10 mouse cellular contexts compared by ENCODE assay signal in genomic region chr3:58785863-58786262, GRCm38 (mm10). TPM values are rescaled to one million over a fixed set of nuclear protein-coding genes. Genes with fewer than 3 reads are reported as not detected.
A peak's percentile ranks its signal among the peaks of the same experiment; 100 is the strongest.
DNase-seq lines count a peak whose midpoint lies in the region; ATAC-seq lines count a peak whose summit lies in the region.
"Had no signal": no experiment of that assay in that cellular context is flagged by ENCODE, and none has a peak within 500 bp of the region (broad histone marks: within the 10 kb centered on the region; RNA-seq: fewer than 3 reads in every experiment).

No protein-coding gene starts in this region.

- peak; percentile 74 for ATAC-seq in frontal cortex, adult (ENCODE audit: low TSS enrichment)
- ATAC-seq in hindbrain, embryonic 15.5 days (ENCODE audit: low FRiP score, low read depth), result peak; percentile 53; the same call in 1 of the 2 replicates
- ATAC-seq in midbrain, embryonic 12.5 days (ENCODE audit: low FRiP score, low read depth), result peak; percentile 39

- peak; percentile 46 for DNase-seq in urinary bladder, postnatal 14 days (ENCODE audit: low spot score)
- no peak for DNase-seq in urinary bladder, postnatal 4 days (ENCODE audit: low spot score in 2 of 2)
- peak; percentile 82 to 86 for DNase-seq in cerebellum, adult 18-20 months
- DNase-seq in left cerebral cortex, postnatal 25 days (ENCODE audit: low spot score in 2 of 2), result peak; percentile 69 to 93
- peak; percentile 72 for DNase-seq in telencephalon, adult 2 months (ENCODE audit: low read depth, low spot score)

- no peaks in the 10 kb centered on the region for H3K4me1 ChIP-seq in hindbrain, embryonic 15.5 days (replicated peaks)
- no peaks in the 10 kb centered on the region for H3K4me1 ChIP-seq in midbrain, embryonic 12.5 days
- H3K4me1 ChIP-seq: embryonic facial prominence, embryonic 12.5 days had no signal

- H3K27me3 ChIP-seq in hindbrain, embryonic 15.5 days, result no peaks in the 10 kb centered on the region
- peaks cover 14% of the 10 kb centered on the region for H3K27me3 ChIP-seq in midbrain, embryonic 12.5 days
- H3K27me3 ChIP-seq: embryonic facial prominence, embryonic 12.5 days had no signal

- H3K9ac ChIP-seq in hindbrain, embryonic 15.5 days, result no peak overlapping the region
- H3K9ac ChIP-seq in midbrain, embryonic 12.5 days (replicated peaks), result no peak overlapping the region
- H3K9ac ChIP-seq: embryonic facial prominence, embryonic 12.5 days had no signal

- intact Hi-C loops in left cerebral cortex, postnatal 25 days (cut with DNase I), result loop anchor here (1.0 to 5.0 kb wide), 6 partner anchors 59 to 276 kb away; partner anchors contain the start of gene Selenot

- H3K27ac ChIP-seq in hindbrain, embryonic 15.5 days (replicated peaks), result no peak overlapping the region
- no peak overlapping the region for H3K27ac ChIP-seq in midbrain, embryonic 12.5 days (replicated peaks)
- H3K27ac ChIP-seq: embryonic facial prominence, embryonic 12.5 days had no signal

- no peaks in the 10 kb centered on the region for H3K9me3 ChIP-seq in hindbrain, embryonic 15.5 days
- H3K9me3 ChIP-seq in midbrain, embryonic 12.5 days, result no peaks in the 10 kb centered on the region
- H3K9me3 ChIP-seq: embryonic facial prominence, embryonic 12.5 days had no signal

- 0 out of 2 replicates have a peak overlapping the region, but pooled peaks have one; percentile 5 for H3K4me2 ChIP-seq in hindbrain, embryonic 15.5 days
- no peak overlapping the region for H3K4me2 ChIP-seq in midbrain, embryonic 12.5 days (replicated peaks)
- H3K4me2 ChIP-seq: embryonic facial prominence, embryonic 12.5 days had no signal

- H3K4me3 ChIP-seq in hindbrain, embryonic 15.5 days, result no peak overlapping the region
- no peak overlapping the region for H3K4me3 ChIP-seq in midbrain, embryonic 12.5 days
- H3K4me3 ChIP-seq: embryonic facial prominence, embryonic 12.5 days had no signal

- 26% methylated on average over 10 of the region's 10 CpGs for WGBS in hindbrain, embryonic 15.5 days
- 29% methylated on average over 10 of the region's 10 CpGs for WGBS in midbrain, embryonic 12.5 days

- no peaks in the 10 kb centered on the region for H3K36me3 ChIP-seq in hindbrain, embryonic 15.5 days
- no peaks in the 10 kb centered on the region for H3K36me3 ChIP-seq in midbrain, embryonic 12.5 days
- H3K36me3 ChIP-seq: embryonic facial prominence, embryonic 12.5 days had no signal

RNA-seq across cellular contexts. Expression of gene Mindy4b-ps, which starts 36.2 kb away (rescaled TPM):
- 0.07 TPM in 1 of 2 replicates, not detected in the other for polyA plus RNA-seq in hindbrain, embryonic 15.5 days (2015; fragmentation: Nextera tagmentation; extraction: Ambion mirVana)
- total RNA-seq in left cerebral cortex, postnatal 25 days (2021), result 1 to 10 TPM; 1.5 to 1.8 TPM
- not detected in 2 replicates for polyA plus RNA-seq in midbrain, embryonic 12.5 days (2016; fragmentation: Nextera tagmentation; extraction: Ambion mirVana)
- polyA plus RNA-seq: embryonic facial prominence, embryonic 12.5 days; stomach, embryonic 14.5 days had no signal

Comparison
In these comparisons a context has a peak if more than half of its experiments do, and no peak if none do; other contexts are left out.
1. DNase-seq: peak in urinary bladder, postnatal 14 days (single experiment), cerebellum, adult 18-20 months (2 of 2), left cerebral cortex, postnatal 25 days (2 of 2) and telencephalon, adult 2 months (single experiment); none in urinary bladder, postnatal 4 days (0 of 2).
2. Peak in every context shown above with its lines, with median percentiles within 50 percentile points of each other: ATAC-seq.